ENCODE assay signal across 9 mouse cellular contexts in the genomic region with DNA sequence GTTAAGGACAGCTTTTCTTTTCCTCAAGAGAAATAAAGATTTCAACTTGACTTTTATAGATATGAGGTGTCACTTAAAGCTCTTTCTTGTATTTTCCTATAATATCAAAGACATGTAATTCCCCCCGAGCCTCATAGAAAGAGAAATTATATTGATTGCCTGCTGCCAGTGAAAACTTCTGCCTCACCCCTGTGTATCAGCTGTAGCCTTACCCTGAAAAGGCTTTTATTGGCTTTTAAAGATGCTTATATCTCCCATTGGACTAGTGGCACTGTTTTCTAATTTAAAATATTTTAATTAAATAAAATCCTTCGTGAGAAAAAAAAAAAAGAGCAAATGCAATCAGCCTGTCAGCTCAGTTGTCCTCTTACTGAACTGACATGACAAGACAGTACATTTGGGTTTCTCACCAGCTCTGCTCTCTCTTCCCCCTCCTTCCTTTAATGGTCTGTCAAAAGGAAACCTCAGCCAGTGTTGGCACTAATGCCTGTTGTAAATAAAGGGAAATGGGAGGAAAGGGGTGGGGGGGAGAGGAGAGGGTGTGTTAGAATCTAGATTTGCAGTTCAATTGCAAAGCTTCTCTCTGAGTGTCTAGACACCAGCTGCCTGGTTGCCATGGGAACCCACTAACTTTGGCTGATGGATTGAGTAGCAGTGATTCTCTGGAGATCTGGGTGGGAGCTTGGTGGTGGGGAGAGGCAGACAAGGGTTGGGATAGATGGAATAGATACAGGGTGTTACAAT.
DNase-seq lines count a peak whose midpoint lies in the region; ATAC-seq lines count a peak whose summit lies in the region.
"Had no signal": no experiment of that assay in that cellular context is flagged by ENCODE, and none has a peak within 500 bp of the region (broad histone marks: within the 10 kb centered on the region; RNA-seq: fewer than 3 reads in every experiment).

No protein-coding gene starts in this region.

- H3K4me3 ChIP-seq in kidney, embryonic 15.5 days (replicated peaks) = no peak overlapping the region
- H3K4me3 ChIP-seq in kidney, embryonic 14.5 days (ENCODE audit: low read length) = no peak overlapping the region
- no peak overlapping the region for H3K4me3 ChIP-seq in midbrain, embryonic 12.5 days

- H3K4me1 ChIP-seq in kidney, embryonic 15.5 days = 0 out of 2 replicates have a peak, but pooled peaks cover 4% of the 10 kb centered on the region
- no peaks in the 10 kb centered on the region for H3K4me1 ChIP-seq in kidney, embryonic 14.5 days (ENCODE audit: control insufficient read depth, insufficient read depth, low read length)
- H3K4me1 ChIP-seq in midbrain, embryonic 12.5 days = peaks cover 19% of the 10 kb centered on the region

- ATAC-seq in kidney, embryonic 15.5 days (replicated peaks; ENCODE audit: low FRiP score) = 0 out of 2 replicates have a peak, but pooled peaks have one; percentile 15
- ATAC-seq in kidney, embryonic 14.5 days (ENCODE audit: low FRiP score, low TSS enrichment) = no peak
- ATAC-seq in midbrain, embryonic 12.5 days (ENCODE audit: low FRiP score, low read depth) = peak; percentile 94
- ATAC-seq in inflammation-experienced regulatory T-cells, adult 6 months = no peak
- ATAC-seq in erythroid progenitor cell, adult 5-6 weeks (replicated peaks; ENCODE audit: low FRiP score, poor library complexity, severe bottlenecking) = no peak

- peak; percentile 12 for DNase-seq in gastrocnemius, adult 18-20 months (ENCODE audit: low spot score)
- DNase-seq in left cerebral cortex, adult 11 months (ENCODE audit: low spot score) = peak; percentile 46
- no peak for DNase-seq in T-cell, adult 2 months (ENCODE audit: low spot score)

- 39% methylated on average over 2 of the region's 2 CpGs for WGBS in kidney, embryonic 15.5 days
- WGBS in kidney, embryonic 14.5 days = 48% methylated on average over 2 of the region's 2 CpGs
- 24% methylated on average over 2 of the region's 2 CpGs for WGBS in midbrain, embryonic 12.5 days

- no peak overlapping the region for H3K4me2 ChIP-seq in kidney, embryonic 15.5 days
- no peak overlapping the region for H3K4me2 ChIP-seq in kidney, embryonic 14.5 days (replicated peaks; ENCODE audit: low read depth, low read length)
- no peak overlapping the region for H3K4me2 ChIP-seq in midbrain, embryonic 12.5 days (replicated peaks)

- no peak overlapping the region for H3K9ac ChIP-seq in kidney, embryonic 15.5 days
- no peak overlapping the region for H3K9ac ChIP-seq in kidney, embryonic 14.5 days (ENCODE audit: low read depth, low read length)
- no peak overlapping the region for H3K9ac ChIP-seq in midbrain, embryonic 12.5 days (replicated peaks)

- no peaks in the 10 kb centered on the region for H3K27me3 ChIP-seq in kidney, embryonic 15.5 days
- H3K27me3 ChIP-seq in kidney, embryonic 14.5 days (ENCODE audit: control insufficient read depth, insufficient read depth, low read length) = no peaks in the 10 kb centered on the region
- H3K27me3 ChIP-seq in midbrain, embryonic 12.5 days = no peaks in the 10 kb centered on the region; the same call in 1 of the 2 replicates

- H3K27ac ChIP-seq in kidney, embryonic 15.5 days = no peak overlapping the region
- no peak overlapping the region for H3K27ac ChIP-seq in kidney, embryonic 14.5 days (ENCODE audit: low read depth, low read length)
- H3K27ac ChIP-seq in midbrain, embryonic 12.5 days (replicated peaks) = peak overlapping the region; percentile 44
- H3K27ac ChIP-seq: macrophage had no signal

- H3K36me3 ChIP-seq in kidney, embryonic 15.5 days = no peaks in the 10 kb centered on the region
- no peaks in the 10 kb centered on the region for H3K36me3 ChIP-seq in kidney, embryonic 14.5 days (ENCODE audit: control insufficient read depth, insufficient read depth, low read length)
- no peaks in the 10 kb centered on the region for H3K36me3 ChIP-seq in midbrain, embryonic 12.5 days

- H3K9me3 ChIP-seq in kidney, embryonic 15.5 days (replicated peaks) = no peaks in the 10 kb centered on the region
- H3K9me3 ChIP-seq in kidney, embryonic 14.5 days (ENCODE audit: control insufficient read depth, low read length) = no peaks in the 10 kb centered on the region
- no peaks in the 10 kb centered on the region for H3K9me3 ChIP-seq in midbrain, embryonic 12.5 days

Comparison
In these comparisons a context has a peak if more than half of its experiments do, and no peak if none do; other contexts are left out.
1. ATAC-seq: peak in kidney, embryonic 15.5 days (single experiment) and midbrain, embryonic 12.5 days (single experiment); none in kidney, embryonic 14.5 days (single experiment), inflammation-experienced regulatory T-cells, adult 6 months (single experiment) and erythroid progenitor cell, adult 5-6 weeks (single experiment).